Mouse (Mus musculus) neural tube, embryonic 15.5 days (tissue): ENCODE results near the gene Lhb. TPM values are rescaled to one million over a fixed set of nuclear protein-coding genes. Genes with fewer than 3 reads are reported as not detected.

Experiments
- ATAC-seq: fragments of 200-750 bp; cut with Nextera tagmentation; 2 replicates; pipeline ENCODE4 v1.8.0; 2017; ENCODE audit warnings: mild to moderate bottlenecking, moderate TSS enrichment, moderate library complexity; ENCODE audit not compliant: low FRiP score
- H3K27ac ChIP-seq: fragments of 300-500 bp; sonication (generic); replicated peaks from 2 replicates; pipeline ENCODE4 v1.5.1; 2015; ENCODE audit warnings: mild to moderate bottlenecking, inconsistent platforms
- H3K27me3 ChIP-seq: fragments of 300-500 bp; sonication (generic); replicated peaks from 2 replicates; pipeline ENCODE4 v1.6.1; 2015; ENCODE audit warnings: inconsistent platforms
- H3K36me3 ChIP-seq: fragments of 300-500 bp; sonication (generic); 2 replicates; pipeline ENCODE4 v1.6.1; 2015; ENCODE audit warnings: inconsistent platforms
- H3K4me1 ChIP-seq: fragments of 300-500 bp; sonication (generic); 2 replicates; pipeline ENCODE4 v1.6.1; 2015; ENCODE audit warnings: inconsistent platforms
- H3K4me2 ChIP-seq: fragments of 300-500 bp; sonication (generic); 2 replicates; pipeline ENCODE4 v1.6.1; 2015; ENCODE audit warnings: inconsistent platforms, mild to moderate bottlenecking, moderate library complexity
- H3K4me3 ChIP-seq: fragments of 300-500 bp; sonication (generic); replicated peaks from 2 replicates; pipeline ENCODE4 v1.5.1; 2015; ENCODE audit warnings: mild to moderate bottlenecking, inconsistent platforms
- H3K9ac ChIP-seq: fragments of 300-500 bp; sonication (generic); replicated peaks from 2 replicates; pipeline ENCODE4 v1.6.1; 2015; ENCODE audit warnings: mild to moderate bottlenecking, inconsistent platforms
- H3K9me3 ChIP-seq: fragments of 300-500 bp; sonication (generic); replicated peaks from 2 replicates; pipeline ENCODE4 v1.6.1; 2016; ENCODE audit warnings: inconsistent platforms
- WGBS: fragments of 180-500 bp; shearing (Covaris S2); methylation state at CpG from one replicate; pipeline ENCODE4 v1.1.7; 2015; ENCODE audit warnings: mixed read lengths; 5-methylcytosine and 5-hydroxymethylcytosine counted together
- polyA plus RNA-seq: library from polyadenylated mRNA; unstranded; fragments of >200 nt; fragmentation: Nextera tagmentation; extraction: Ambion mirVana; gene quantifications from 2 replicates; pipeline ENCODE4 v1.2.1, GENCODE M21; 2015

Gene Lhb
- polyA plus RNA-seq, 1 experiment from 2014 or later: 0.24 TPM

GRCm38 (mm10) chr7:45443526-45444420 lies 23.2 kb downstream of the Lhb start:
- H3K9me3 ChIP-seq: no peaks in the 10 kb centered on the region
- no peak overlapping the region for H3K9ac ChIP-seq
- H3K4me2 ChIP-seq: no peak overlapping the region
- H3K4me3 ChIP-seq: no peak overlapping the region
- H3K4me1 ChIP-seq: 0 out of 2 replicates have a peak, but pooled peaks cover 2% of the 10 kb centered on the region
- H3K27ac ChIP-seq: no peak overlapping the region
- peaks cover 47% of the 10 kb centered on the region for H3K36me3 ChIP-seq
- 91% methylated on average over 22 of the region's 22 CpGs for WGBS
- no peaks in the 10 kb centered on the region for H3K27me3 ChIP-seq
- no peak for ATAC-seq

- Histone ChIP-seq H3K9ac (no peak overlapping the region), H3K4me1 (peaks cover 5% of the 10 kb centered on the region), H3K9me3 (no peaks in the 10 kb centered on the region), H3K36me3 (peaks cover 47% of the 10 kb centered on the region), H3K27ac (no peak overlapping the region), H3K27me3 (no peaks in the 10 kb centered on the region), H3K4me3 (no peak overlapping the region), H3K4me2 (no peak overlapping the region)
- no peak for ATAC-seq
Observed at GRCm38 (mm10) chr7:45446589-45446988, 26.0 kb downstream of the Lhb start.

- no peak overlapping the region for H3K4me2 ChIP-seq
- H3K4me3 ChIP-seq: no peak overlapping the region
- H3K27ac ChIP-seq: no peak overlapping the region
- no peaks in the 10 kb centered on the region for H3K9me3 ChIP-seq
- peaks cover 51% of the 10 kb centered on the region for H3K36me3 ChIP-seq
- H3K4me1 ChIP-seq: peaks cover 7% of the 10 kb centered on the region
- no peaks in the 10 kb centered on the region for H3K27me3 ChIP-seq
- H3K9ac ChIP-seq: no peak overlapping the region
- 38% methylated on average over 11 of the region's 11 CpGs for WGBS
- ATAC-seq: 0 out of 2 replicates have a peak, but pooled peaks have one; percentile 29
Observed at GRCm38 (mm10) chr7:45447325-45447990, 26.8 kb downstream of the Lhb start.

- ATAC-seq: no peak
- Histone ChIP-seq H3K4me3 (no peak overlapping the region), H3K4me1 (peaks cover 7% of the 10 kb centered on the region)
Observed at GRCm38 (mm10) chr7:45449974-45450373, 29.4 kb downstream of the Lhb start.

GRCm38 (mm10) chr7:45451344-45451982 lies 30.8 kb downstream of the Lhb start:
- Histone ChIP-seq H3K27me3 (no peaks in the 10 kb centered on the region), H3K4me1 (peaks cover 7% of the 10 kb centered on the region), H3K4me2 (peak overlapping the region; percentile 0; the same call in 1 of the 2 replicates), H3K4me3 (0 out of 2 replicates have a peak overlapping the region, but pooled peaks have one; percentile 1), H3K9ac (no peak overlapping the region), H3K27ac (no peak overlapping the region; the same call in 1 of the 2 replicates), H3K36me3 (peaks cover 50% of the 10 kb centered on the region), H3K9me3 (no peaks in the 10 kb centered on the region)
- ATAC-seq: peak; percentile 74
- WGBS: 55% methylated on average over 23 of the region's 23 CpGs

More at GRCm38 (mm10) chr7:45449974-45450373, 29.4 kb downstream of the Lhb start:
- H3K36me3 ChIP-seq: peaks cover 43% of the 10 kb centered on the region
- WGBS: 95% methylated on average over 1 of the region's 1 CpGs
- no peaks in the 10 kb centered on the region for H3K9me3 ChIP-seq
- H3K27me3 ChIP-seq: no peaks in the 10 kb centered on the region
- no peak overlapping the region for H3K4me2 ChIP-seq
- H3K27ac ChIP-seq: no peak overlapping the region
- H3K9ac ChIP-seq: no peak overlapping the region

GRCm38 (mm10) chr7:45454971-45455370 lies 34.4 kb downstream of the Lhb start:
- no peak for ATAC-seq

GRCm38 (mm10) chr7:45455932-45456696 lies 35.5 kb downstream of the Lhb start:
- no peaks in the 10 kb centered on the region for H3K27me3 ChIP-seq
- H3K9ac ChIP-seq: no peak overlapping the region
- WGBS: 80% methylated on average over 13 of the region's 13 CpGs
- no peak overlapping the region for H3K4me3 ChIP-seq
- no peak overlapping the region for H3K27ac ChIP-seq
- peaks cover 49% of the 10 kb centered on the region for H3K36me3 ChIP-seq
- H3K9me3 ChIP-seq: no peaks in the 10 kb centered on the region
- no peak overlapping the region for H3K4me2 ChIP-seq
- peaks cover 35% of the 10 kb centered on the region for H3K4me1 ChIP-seq
- no peak for ATAC-seq

More at GRCm38 (mm10) chr7:45454971-45455370, 34.4 kb downstream of the Lhb start:
- peaks cover 51% of the 10 kb centered on the region for H3K36me3 ChIP-seq
- no peak overlapping the region for H3K4me2 ChIP-seq
- H3K9me3 ChIP-seq: no peaks in the 10 kb centered on the region
- H3K4me1 ChIP-seq: peaks cover 24% of the 10 kb centered on the region
- no peaks in the 10 kb centered on the region for H3K27me3 ChIP-seq
- H3K4me3 ChIP-seq: no peak overlapping the region
- no peak overlapping the region for H3K27ac ChIP-seq
- 85% methylated on average over 15 of the region's 15 CpGs for WGBS
- H3K9ac ChIP-seq: no peak overlapping the region

- H3K9me3 ChIP-seq: no peaks in the 10 kb centered on the region
- peak overlapping the region; percentile 91 for H3K27ac ChIP-seq
- peak overlapping the region; percentile 67 for H3K9ac ChIP-seq
- H3K4me3 ChIP-seq: peak overlapping the region; percentile 57; the same call in 1 of the 2 replicates
- peaks cover 51% of the 10 kb centered on the region for H3K36me3 ChIP-seq
- 53% methylated on average over 9 of the region's 9 CpGs for WGBS
- H3K4me2 ChIP-seq: peak overlapping the region; percentile 82
- peaks cover 36% of the 10 kb centered on the region for H3K4me1 ChIP-seq
- no peaks in the 10 kb centered on the region for H3K27me3 ChIP-seq
- ATAC-seq: no peak
Observed at GRCm38 (mm10) chr7:45456721-45457203, 36.1 kb downstream of the Lhb start.

GRCm38 (mm10) chr7:45457204-45458060 lies 36.8 kb downstream of the Lhb start:
- Histone ChIP-seq H3K27me3 (no peaks in the 10 kb centered on the region), H3K4me3 (peak overlapping the region; percentile 57), H3K9me3 (no peaks in the 10 kb centered on the region), H3K27ac (peak overlapping the region; percentile 91), H3K36me3 (peaks cover 49% of the 10 kb centered on the region), H3K9ac (peak overlapping the region; percentile 67), H3K4me2 (peak overlapping the region; percentile 82), H3K4me1 (peaks cover 39% of the 10 kb centered on the region)
- WGBS: 70% methylated on average over 9 of the region's 10 CpGs
- no peak for ATAC-seq
